Mouse (Mus musculus) ES-Bruce4 (cell line): Measurements from ENCODE around the gene Lrba. TPM values are rescaled to one million over a fixed set of nuclear protein-coding genes. Genes with fewer than 3 reads are reported as not detected.

Experiments used
- H3K27ac ChIP-seq: 2 replicates; pipeline ENCODE4 v1.5.1; 2012; ENCODE audit warnings: low read length, inconsistent platforms; ENCODE audit not compliant: insufficient read depth
- H3K27me3 ChIP-seq: 2 replicates; pipeline ENCODE4 v1.6.1; 2012; ENCODE audit warnings: mild to moderate bottlenecking, low read length, inconsistent platforms; ENCODE audit not compliant: control insufficient read depth, poor library complexity, insufficient read depth, severe bottlenecking
- H3K36me3 ChIP-seq: 2 replicates; pipeline ENCODE4 v1.6.1; 2012; ENCODE audit warnings: inconsistent platforms, mild to moderate bottlenecking, low read length, moderate library complexity; ENCODE audit not compliant: control insufficient read depth, poor library complexity, insufficient read depth, severe bottlenecking
- H3K4me1 ChIP-seq: one replicate; pipeline ENCODE4 v1.8.1; 2011; ENCODE audit warnings: low read length; ENCODE audit not compliant: control insufficient read depth, insufficient read depth
- H3K4me3 ChIP-seq: 2 replicates; pipeline ENCODE4 v1.5.1; 2011; ENCODE audit warnings: low read depth, mild to moderate bottlenecking, low read length
- H3K9ac ChIP-seq: 2 replicates; pipeline ENCODE4 v1.6.1; 2012; ENCODE audit warnings: low read depth, mild to moderate bottlenecking, inconsistent platforms; ENCODE audit not compliant: poor library complexity, severe bottlenecking
- H3K9me3 ChIP-seq: replicated peaks from 2 replicates; pipeline ENCODE4 v1.6.1; 2012; ENCODE audit warnings: mild to moderate bottlenecking, low read length, inconsistent platforms; ENCODE audit not compliant: control insufficient read depth, poor library complexity, insufficient read depth, severe bottlenecking
- CTCF ChIP-seq: IDR thresholded peaks from one replicate; pipeline ENCODE4 v1.8.1; 2011; ENCODE audit warnings: low read depth, low read length
- EP300 ChIP-seq: IDR thresholded peaks from 2 replicates; pipeline ENCODE4 v1.6.1; 2011; ENCODE audit warnings: low read depth, low read length; ENCODE audit not compliant: insufficient read depth
- POLR2A ChIP-seq: IDR thresholded peaks from one replicate; pipeline ENCODE4 v1.8.1; 2011; ENCODE audit warnings: low read length; ENCODE audit not compliant: insufficient read depth
- polyA plus RNA-seq: library from polyadenylated mRNA; stranded (reverse); fragments of >200 nt; gene quantifications from 2 replicates; pipeline ENCODE4 v1.2.4, GENCODE M21; 2011; ENCODE audit warnings: low read depth; ENCODE audit not compliant: missing spikeins, insufficient read depth, insufficient read length

The Lrba gene
- polyA plus RNA-seq, 1 experiment, result 24.5 TPM

GRCm38 (mm10) chr3:86677573-86678155 is 453.2 kb downstream of the Lrba start:
- TF ChIP-seq EP300, result 0 out of 2 replicates have a peak, but pooled peaks have one; percentile 28
- no peak for TF ChIP-seq POLR2A
- Histone ChIP-seq H3K4me3 (no peak overlapping the region), H3K27ac (peak overlapping the region; percentile 86)

GRCm38 (mm10) chr3:86687571-86688209 is 463.2 kb downstream of the Lrba start:
- H3K9me3 ChIP-seq, result no peaks in the 10 kb centered on the region
- TF ChIP-seq POLR2A, result no peak
- no peak for TF ChIP-seq CTCF
- TF ChIP-seq EP300, result no peak
- H3K27me3 ChIP-seq, result no peaks in the 10 kb centered on the region
- H3K36me3 ChIP-seq, result no peaks in the 10 kb centered on the region
- H3K9ac ChIP-seq, result no peak overlapping the region
- no peak overlapping the region for H3K4me3 ChIP-seq
- H3K4me1 ChIP-seq, result no peaks in the 10 kb centered on the region
- no peak overlapping the region for H3K27ac ChIP-seq

More at GRCm38 (mm10) chr3:86677573-86678155, 453.2 kb downstream of the Lrba start:
- no peaks in the 10 kb centered on the region; the same call in 1 of the 2 replicates for H3K27me3 ChIP-seq
- no peaks in the 10 kb centered on the region for H3K9me3 ChIP-seq
- no peak overlapping the region for H3K9ac ChIP-seq
- no peaks in the 10 kb centered on the region for H3K36me3 ChIP-seq
- H3K4me1 ChIP-seq, result no peaks in the 10 kb centered on the region

GRCm38 (mm10) chr3:86688438-86688837 is 464.0 kb downstream of the Lrba start:
- no peak for TF ChIP-seq CTCF
- no peak for TF ChIP-seq EP300
- no peak for TF ChIP-seq POLR2A
- H3K4me1 ChIP-seq, result peaks cover 2% of the 10 kb centered on the region
- H3K27ac ChIP-seq, result no peak overlapping the region
- no peaks in the 10 kb centered on the region for H3K27me3 ChIP-seq
- H3K4me3 ChIP-seq, result no peak overlapping the region
- no peak overlapping the region for H3K9ac ChIP-seq
- no peaks in the 10 kb centered on the region for H3K9me3 ChIP-seq
- no peaks in the 10 kb centered on the region for H3K36me3 ChIP-seq

- TF ChIP-seq POLR2A (no peak), CTCF (no peak), EP300 (no peak)
- Histone ChIP-seq H3K9me3 (no peaks in the 10 kb centered on the region), H3K27ac (no peak overlapping the region), H3K9ac (no peak overlapping the region), H3K4me3 (no peak overlapping the region), H3K27me3 (no peaks in the 10 kb centered on the region), H3K4me1 (peaks cover 2% of the 10 kb centered on the region), H3K36me3 (no peaks in the 10 kb centered on the region)
Measured at GRCm38 (mm10) chr3:86689305-86689704, 464.8 kb downstream of the Lrba start.

GRCm38 (mm10) chr3:86692779-86693178 is 468.3 kb downstream of the Lrba start:
- Histone ChIP-seq H3K4me1 (peaks cover 2% of the 10 kb centered on the region), H3K36me3 (no peaks in the 10 kb centered on the region), H3K4me3 (no peak overlapping the region), H3K9ac (no peak overlapping the region), H3K9me3 (no peaks in the 10 kb centered on the region), H3K27me3 (no peaks in the 10 kb centered on the region), H3K27ac (peak overlapping the region; percentile 51; the same call in 1 of the 2 replicates)
- 0 out of 2 replicates have a peak, but pooled peaks have one; percentile 30 for TF ChIP-seq EP300
- TF ChIP-seq CTCF, result no peak

GRCm38 (mm10) chr3:86693553-86693952 is 469.1 kb downstream of the Lrba start:
- Histone ChIP-seq H3K4me3 (no peak overlapping the region), H3K36me3 (no peaks in the 10 kb centered on the region), H3K9ac (no peak overlapping the region), H3K27ac (no peak overlapping the region), H3K27me3 (no peaks in the 10 kb centered on the region), H3K9me3 (no peaks in the 10 kb centered on the region), H3K4me1 (peaks cover 2% of the 10 kb centered on the region)
- TF ChIP-seq EP300, result no peak
- TF ChIP-seq POLR2A, result no peak
- TF ChIP-seq CTCF, result no peak
